Mouse (Mus musculus): ENCODE measurements around the gene Amn1. TPM values are rescaled to one million over a fixed set of nuclear protein-coding genes. Genes with fewer than 3 reads are reported as not detected.
"Not testable (repeated sequence)": the region's sequence is repeated elsewhere in the genome, so short reads cannot be mapped to it uniquely, and the experiment has no call there.

Amn1 gene
- polyA plus RNA-seq, 1 experiment from 2014 or later, result 112 TPM

DNA sequence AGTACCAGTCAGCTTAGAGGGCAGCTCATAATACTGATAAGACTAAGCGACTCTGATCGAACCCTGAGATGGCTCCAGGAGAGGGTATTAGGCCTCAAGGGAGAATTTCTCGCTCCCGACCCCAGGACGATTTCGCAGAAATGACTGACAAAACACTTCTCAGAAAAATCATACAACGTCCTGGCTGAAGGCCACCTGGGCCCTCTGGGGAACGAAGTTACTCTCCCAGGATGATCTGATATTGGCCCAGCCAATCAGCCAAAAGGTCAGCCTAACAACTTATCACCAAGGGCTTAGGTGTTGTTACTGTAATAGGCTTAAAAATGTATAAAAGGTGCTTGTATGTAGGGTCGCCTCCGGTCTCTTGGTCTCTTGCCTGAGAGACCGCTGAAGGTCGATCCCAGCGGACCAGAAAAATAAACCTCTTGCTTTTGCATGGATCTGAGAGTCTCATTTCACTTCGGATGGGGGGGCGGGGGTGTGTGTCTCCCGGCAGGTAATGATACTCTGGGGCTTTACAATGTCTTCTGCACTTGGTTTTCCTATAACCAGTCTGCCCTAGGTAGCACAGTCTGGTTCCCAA, 919 bp upstream of the Amn1 start:
- no peak overlapping the region for H3K4me3 ChIP-seq (ENCODE audit: low read depth, low read length)
- peaks cover 19% of the 10 kb centered on the region for H3K4me1 ChIP-seq (ENCODE audit: control insufficient read depth, insufficient read depth, low read length)
- no peak overlapping the region for H3K9ac ChIP-seq (ENCODE audit: low read depth, low read length)
- ATAC-seq, result no peak
- H3K27me3 ChIP-seq (ENCODE audit: control insufficient read depth, insufficient read depth, low read depth, low read length), result no peaks in the 10 kb centered on the region
- WGBS, result 95% methylated on average over 16 of the region's 16 CpGs
- H3K4me2 ChIP-seq (ENCODE audit: low read length), result peak overlapping the region; percentile 64
- no peaks in the 10 kb centered on the region for H3K9me3 ChIP-seq (replicated peaks; ENCODE audit: control insufficient read depth, low read length, poor library complexity, severe bottlenecking)
- H3K27ac ChIP-seq (ENCODE audit: low read length), result peak overlapping the region; percentile 95; the same call in 1 of the 2 replicates
- H3K36me3 ChIP-seq (ENCODE audit: control insufficient read depth, insufficient read depth, low read length), result no peaks in the 10 kb centered on the region

DNA sequence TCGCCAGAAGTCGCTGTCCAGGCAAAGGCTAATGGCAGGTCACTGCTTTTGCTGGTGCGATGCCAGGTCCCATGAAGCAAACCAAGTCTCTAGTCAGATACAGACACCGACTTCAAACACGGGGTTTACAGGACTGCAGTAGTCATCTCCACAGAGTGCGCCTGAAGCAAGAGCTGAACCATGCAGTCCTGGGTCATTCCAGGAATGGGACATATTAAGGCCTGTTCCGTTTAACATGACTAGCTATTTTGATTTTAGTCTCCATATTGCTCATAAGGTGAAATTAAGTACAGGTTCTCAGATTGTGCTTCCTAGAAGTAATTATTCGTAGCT, 379 bp upstream of the Amn1 start:
- Histone ChIP-seq H3K27me3 (ENCODE audit: control insufficient read depth, insufficient read depth, low read depth, low read length) (no peaks in the 10 kb centered on the region), H3K4me2 (ENCODE audit: low read length) (peak overlapping the region; percentile 64), H3K27ac (ENCODE audit: low read length) (peak overlapping the region; percentile 95), H3K4me3 (ENCODE audit: low read depth, low read length) (peak overlapping the region; percentile 69), H3K4me1 (ENCODE audit: control insufficient read depth, insufficient read depth, low read length) (peaks cover 19% of the 10 kb centered on the region), H3K36me3 (ENCODE audit: control insufficient read depth, insufficient read depth, low read length) (no peaks in the 10 kb centered on the region), H3K9me3 (replicated peaks; ENCODE audit: control insufficient read depth, low read length, poor library complexity, severe bottlenecking) (no peaks in the 10 kb centered on the region), H3K9ac (ENCODE audit: low read depth, low read length) (peak overlapping the region; percentile 66)
- WGBS, result 34% methylated on average over 8 of the region's 8 CpGs
- peak; percentile 85 for ATAC-seq

DNA sequence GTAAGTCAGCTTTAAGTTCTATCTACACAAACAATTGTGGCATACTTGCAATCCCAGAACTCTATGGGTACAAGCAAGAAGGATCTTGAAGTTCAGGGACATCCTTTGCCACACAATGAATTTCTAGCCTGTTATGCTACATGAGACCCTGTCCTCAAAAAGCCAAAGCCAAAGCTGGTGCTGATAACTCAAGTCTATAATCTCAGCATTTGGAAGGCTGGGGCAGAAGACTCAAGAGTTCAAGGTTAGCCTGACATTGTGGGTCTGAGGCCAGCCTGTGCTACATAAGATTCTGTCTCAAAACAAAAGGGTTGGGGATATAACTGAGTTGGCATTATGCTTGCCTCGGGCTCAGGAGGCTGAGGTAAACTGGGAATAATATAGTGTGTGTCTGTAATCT, 1.1 kb downstream of the Amn1 start:
- H3K36me3 ChIP-seq (ENCODE audit: control insufficient read depth, insufficient read depth, low read length), result peaks cover 6% of the 10 kb centered on the region; the same call in 1 of the 2 replicates
- H3K9me3 ChIP-seq (replicated peaks; ENCODE audit: control insufficient read depth, low read length, poor library complexity, severe bottlenecking), result no peaks in the 10 kb centered on the region
- H3K27ac ChIP-seq (ENCODE audit: low read length), result no peak overlapping the region
- H3K4me2 ChIP-seq (ENCODE audit: low read length), result peak overlapping the region; percentile 68
- peak overlapping the region; percentile 69 for H3K4me3 ChIP-seq (ENCODE audit: low read depth, low read length)
- no peak overlapping the region; the same call in 1 of the 2 replicates for H3K9ac ChIP-seq (ENCODE audit: low read depth, low read length)
- no peak for ATAC-seq
- H3K27me3 ChIP-seq (ENCODE audit: control insufficient read depth, insufficient read depth, low read depth, low read length), result no peaks in the 10 kb centered on the region
- WGBS, result 67% methylated on average over 1 of the region's 1 CpGs
- peaks cover 19% of the 10 kb centered on the region for H3K4me1 ChIP-seq (ENCODE audit: control insufficient read depth, insufficient read depth, low read length)

DNA sequence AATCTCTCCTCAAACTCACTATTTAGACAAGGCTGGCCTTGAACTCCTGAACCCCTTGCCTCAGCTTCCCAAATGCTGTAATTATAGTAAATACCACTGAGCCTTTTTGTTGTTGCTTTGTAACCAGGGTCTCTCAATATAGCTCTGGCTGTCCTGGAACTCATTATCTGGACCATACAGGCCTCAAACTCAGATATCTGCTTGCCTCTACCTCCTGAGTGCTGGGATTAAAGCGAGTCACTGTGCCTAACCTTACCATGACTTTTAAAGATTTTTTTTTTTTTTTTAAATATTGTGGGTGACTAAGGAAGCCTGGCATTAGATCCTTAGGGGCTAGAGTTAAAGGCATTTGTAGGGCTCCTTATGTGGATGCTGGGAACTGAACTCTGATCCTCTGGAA, 4.5 kb downstream of the Amn1 start:
- Histone ChIP-seq H3K4me3 (ENCODE audit: low read depth, low read length) (no peak overlapping the region), H3K4me2 (ENCODE audit: low read length) (no peak overlapping the region), H3K27ac (ENCODE audit: low read length) (no peak overlapping the region), H3K9me3 (replicated peaks; ENCODE audit: control insufficient read depth, low read length, poor library complexity, severe bottlenecking) (peaks cover under 1% of the 10 kb centered on the region), H3K9ac (ENCODE audit: low read depth, low read length) (no peak overlapping the region), H3K36me3 (ENCODE audit: control insufficient read depth, insufficient read depth, low read length) (peaks cover 22% of the 10 kb centered on the region), H3K27me3 (ENCODE audit: control insufficient read depth, insufficient read depth, low read depth, low read length) (no peaks in the 10 kb centered on the region), H3K4me1 (ENCODE audit: control insufficient read depth, insufficient read depth, low read length) (peaks cover 19% of the 10 kb centered on the region)
- WGBS, result 100% methylated on average over 1 of the region's 1 CpGs
- no peak for ATAC-seq

DNA sequence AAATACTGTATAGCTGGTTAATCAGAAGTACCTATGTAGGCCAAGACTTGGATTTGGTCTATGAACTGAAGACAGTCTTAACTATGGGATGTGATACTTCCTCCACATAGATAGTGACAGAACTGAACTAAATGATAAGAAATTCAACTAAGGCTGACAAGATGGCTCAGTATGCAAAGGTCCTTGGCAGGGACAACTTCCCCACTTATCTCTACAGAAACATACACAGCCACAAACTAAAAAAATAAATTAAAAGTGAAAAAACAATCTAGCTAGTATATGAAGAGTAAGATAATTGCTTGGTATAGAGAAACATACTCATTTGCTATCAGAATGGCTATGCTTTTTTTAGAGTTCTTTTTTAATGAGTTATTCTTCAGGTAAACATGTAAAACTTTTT, 9.4 kb downstream of the Amn1 start:
- no peak overlapping the region for H3K9ac ChIP-seq (ENCODE audit: low read depth, low read length)
- H3K4me1 ChIP-seq (ENCODE audit: control insufficient read depth, insufficient read depth, low read length), result no peaks in the 10 kb centered on the region
- ATAC-seq, result no peak
- H3K4me3 ChIP-seq (ENCODE audit: low read depth, low read length), result no peak overlapping the region
- no peaks in the 10 kb centered on the region for H3K27me3 ChIP-seq (ENCODE audit: control insufficient read depth, insufficient read depth, low read depth, low read length)
- peaks cover 6% of the 10 kb centered on the region for H3K9me3 ChIP-seq (replicated peaks; ENCODE audit: control insufficient read depth, low read length, poor library complexity, severe bottlenecking)
- H3K27ac ChIP-seq (ENCODE audit: low read length), result no peak overlapping the region
- H3K36me3 ChIP-seq (ENCODE audit: control insufficient read depth, insufficient read depth, low read length), result peaks cover 46% of the 10 kb centered on the region
- H3K4me2 ChIP-seq (ENCODE audit: low read length), result no peak overlapping the region

DNA sequence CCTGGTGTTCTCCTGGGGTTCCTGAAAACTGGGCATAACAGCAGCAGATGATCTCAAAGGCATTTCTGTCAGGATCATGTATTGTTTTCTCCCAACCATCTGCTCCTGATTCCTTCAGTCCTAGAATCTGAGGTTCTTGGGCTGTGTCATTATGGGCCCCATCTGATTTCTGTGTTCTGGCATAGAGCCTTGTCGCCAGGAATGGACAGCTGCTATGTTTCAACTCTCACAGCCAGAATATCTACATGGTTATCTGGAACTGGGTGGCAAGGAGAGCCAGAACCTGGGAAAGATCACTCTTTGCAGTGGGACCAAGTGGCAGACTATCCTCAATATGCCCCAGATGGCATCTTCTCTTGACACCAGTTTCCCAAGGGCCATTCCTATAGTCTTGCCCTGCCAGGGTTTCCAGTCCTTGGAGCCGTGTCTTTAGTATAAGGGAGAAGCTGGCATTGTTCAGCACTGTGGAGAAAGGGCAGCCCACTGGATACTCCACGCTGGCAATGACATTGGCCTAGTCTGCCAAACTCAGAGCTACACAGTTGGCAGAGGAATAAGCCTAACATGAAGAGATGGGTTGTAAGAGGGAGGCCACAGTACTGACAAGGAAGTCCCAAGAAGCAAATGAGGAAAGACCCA, 13.5 kb downstream of the Amn1 start:
- H3K9me3 ChIP-seq (replicated peaks; ENCODE audit: control insufficient read depth, low read length, poor library complexity, severe bottlenecking), result peaks cover 6% of the 10 kb centered on the region
- H3K9ac ChIP-seq (ENCODE audit: low read depth, low read length), result no peak overlapping the region
- no peak; the same call in 1 of the 2 replicates for ATAC-seq
- no peak overlapping the region for H3K4me2 ChIP-seq (ENCODE audit: low read length)
- H3K27ac ChIP-seq (ENCODE audit: low read length), result no peak overlapping the region
- H3K4me3 ChIP-seq (ENCODE audit: low read depth, low read length), result no peak overlapping the region
- H3K36me3 ChIP-seq (ENCODE audit: control insufficient read depth, insufficient read depth, low read length), result peaks cover 35% of the 10 kb centered on the region
- H3K27me3 ChIP-seq (ENCODE audit: control insufficient read depth, insufficient read depth, low read depth, low read length), result no peaks in the 10 kb centered on the region
- WGBS, result 95% methylated on average over 3 of the region's 3 CpGs
- H3K4me1 ChIP-seq (ENCODE audit: control insufficient read depth, insufficient read depth, low read length), result no peaks in the 10 kb centered on the region

DNA sequence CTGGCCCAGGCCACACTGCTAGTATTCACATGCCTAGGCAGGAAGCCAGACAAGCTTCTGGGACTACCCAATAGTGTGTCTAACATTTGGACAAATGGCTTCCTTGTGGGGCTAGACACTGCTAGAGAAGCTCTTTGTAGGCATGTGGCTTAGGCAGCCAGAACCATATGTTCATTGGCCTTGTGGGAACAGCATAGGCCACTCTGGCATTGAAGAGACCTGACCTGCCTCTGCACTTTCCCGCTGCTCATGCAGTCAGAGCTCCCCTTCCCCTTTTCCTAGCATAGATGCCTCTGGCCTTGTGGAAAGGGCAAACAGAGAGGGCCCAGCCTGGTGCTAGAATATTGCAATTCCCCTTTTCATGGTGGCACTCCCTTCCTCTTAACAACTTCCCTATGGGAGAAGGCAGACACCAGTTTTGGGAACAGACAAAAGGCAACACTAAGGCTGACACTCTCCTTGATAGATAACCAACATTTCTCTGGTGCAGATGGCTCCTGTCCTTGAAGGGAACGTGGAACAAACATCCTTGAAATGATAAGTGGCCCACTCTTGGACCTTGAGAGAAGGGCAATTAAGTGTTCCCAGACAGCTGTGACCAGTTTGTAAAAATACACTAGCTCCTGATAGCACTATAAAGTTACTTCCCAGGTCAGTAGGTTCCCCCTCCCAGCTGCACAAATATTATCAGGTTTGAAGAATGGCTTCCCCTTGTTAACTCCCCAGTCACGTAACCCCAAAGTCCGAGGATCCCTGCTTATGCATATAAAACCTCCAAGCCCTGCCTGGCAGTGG, 14.5 kb downstream of the Amn1 start:
- H3K27ac ChIP-seq (ENCODE audit: low read length), result no peak overlapping the region
- H3K9me3 ChIP-seq (replicated peaks; ENCODE audit: control insufficient read depth, low read length, poor library complexity, severe bottlenecking), result peaks cover 5% of the 10 kb centered on the region
- H3K4me3 ChIP-seq (ENCODE audit: low read depth, low read length), result no peak overlapping the region
- peaks cover 29% of the 10 kb centered on the region for H3K36me3 ChIP-seq (ENCODE audit: control insufficient read depth, insufficient read depth, low read length)
- H3K4me1 ChIP-seq (ENCODE audit: control insufficient read depth, insufficient read depth, low read length), result no peaks in the 10 kb centered on the region
- WGBS, result 78% methylated on average over 4 of the region's 4 CpGs
- no peak overlapping the region for H3K4me2 ChIP-seq (ENCODE audit: low read length)
- H3K9ac ChIP-seq (ENCODE audit: low read depth, low read length), result no peak overlapping the region
- H3K27me3 ChIP-seq (ENCODE audit: control insufficient read depth, insufficient read depth, low read depth, low read length), result no peaks in the 10 kb centered on the region
- no peak for ATAC-seq

DNA sequence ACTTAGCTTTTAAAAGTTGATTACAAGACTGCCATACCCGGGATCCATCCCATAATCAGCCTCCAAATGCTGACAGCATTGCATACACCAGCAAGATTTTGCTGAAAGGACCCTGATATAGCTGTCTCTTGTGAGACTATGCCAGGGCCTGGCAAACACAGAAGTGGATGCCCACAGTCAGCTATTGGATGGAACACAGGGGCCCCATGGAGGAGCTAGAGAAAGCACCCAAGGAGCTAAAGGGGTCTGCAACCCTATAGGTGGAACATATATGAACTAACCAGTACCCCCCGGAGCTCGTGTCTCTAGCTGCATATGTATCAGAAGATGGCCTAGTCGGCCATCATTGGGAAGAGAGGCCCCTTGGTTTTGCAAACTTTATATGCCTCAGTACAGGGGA, 18.5 kb downstream of the Amn1 start:
- 95% methylated on average over 4 of the region's 4 CpGs for WGBS
- H3K9me3 ChIP-seq (replicated peaks; ENCODE audit: control insufficient read depth, low read length, poor library complexity, severe bottlenecking); H3K27ac ChIP-seq (ENCODE audit: low read length); H3K4me3 ChIP-seq (ENCODE audit: low read depth, low read length); H3K4me1 ChIP-seq (ENCODE audit: control insufficient read depth, insufficient read depth, low read length); H3K27me3 ChIP-seq (ENCODE audit: control insufficient read depth, insufficient read depth, low read depth, low read length); H3K9ac ChIP-seq (ENCODE audit: low read depth, low read length); H3K4me2 ChIP-seq (ENCODE audit: low read length); ATAC-seq: not testable (repeated sequence)
- H3K36me3 ChIP-seq (ENCODE audit: control insufficient read depth, insufficient read depth, low read length), result peaks cover 23% of the 10 kb centered on the region

DNA sequence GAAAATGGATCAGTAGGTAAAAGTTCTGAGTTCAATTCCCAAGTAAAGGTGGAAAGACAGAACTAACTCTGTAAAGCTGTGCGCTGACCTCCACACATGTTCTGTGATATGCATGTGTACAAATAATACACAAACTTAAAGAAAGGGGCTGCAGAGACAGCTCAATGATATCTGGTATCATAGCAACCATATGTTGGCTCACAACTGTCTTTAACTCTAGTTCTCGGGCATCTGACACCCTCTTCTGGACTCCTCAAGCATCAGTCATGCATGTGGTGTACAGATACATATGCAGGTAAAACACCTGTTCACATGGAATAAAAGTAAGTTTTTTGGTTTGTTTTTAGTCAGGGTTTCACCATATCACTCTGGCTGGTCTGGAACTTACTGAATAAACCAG, 20.1 kb downstream of the Amn1 start:
- no peak for ATAC-seq
- Histone ChIP-seq H3K9me3 (replicated peaks; ENCODE audit: control insufficient read depth, low read length, poor library complexity, severe bottlenecking) (0 out of 2 replicates have a peak, but pooled peaks cover 2% of the 10 kb centered on the region), H3K27ac (ENCODE audit: low read length) (no peak overlapping the region), H3K4me2 (ENCODE audit: low read length) (no peak overlapping the region), H3K4me1 (ENCODE audit: control insufficient read depth, insufficient read depth, low read length) (no peaks in the 10 kb centered on the region), H3K36me3 (ENCODE audit: control insufficient read depth, insufficient read depth, low read length) (peaks cover 25% of the 10 kb centered on the region), H3K27me3 (ENCODE audit: control insufficient read depth, insufficient read depth, low read depth, low read length) (no peaks in the 10 kb centered on the region), H3K9ac (ENCODE audit: low read depth, low read length) (no peak overlapping the region), H3K4me3 (ENCODE audit: low read depth, low read length) (no peak overlapping the region)
- 98% methylated on average over 2 of the region's 2 CpGs for WGBS

Data from midbrain, embryonic 16.5 days (tissue).